Mouse (Mus musculus) adipose tissue, adult 10 weeks (tissue): ENCODE data around the gene Itgam. TPM values are rescaled to one million over a fixed set of nuclear protein-coding genes. Genes with fewer than 3 reads are reported as not detected.

Source experiments
- polyA plus RNA-seq: library from polyadenylated mRNA; stranded (reverse); fragments of 350-450 nt; fragmentation: Illumina TruSeq; extraction: RNeasy Lipid Tissue Mini Kit (QIAGEN cat#74804); gene quantifications from one replicate; pipeline ENCODE4 v1.2.3, GENCODE M21; 2014; ENCODE audit warnings: low read depth, low replicate concordance

Itgam gene
- polyA plus RNA-seq = 13.7 TPM

DNA sequence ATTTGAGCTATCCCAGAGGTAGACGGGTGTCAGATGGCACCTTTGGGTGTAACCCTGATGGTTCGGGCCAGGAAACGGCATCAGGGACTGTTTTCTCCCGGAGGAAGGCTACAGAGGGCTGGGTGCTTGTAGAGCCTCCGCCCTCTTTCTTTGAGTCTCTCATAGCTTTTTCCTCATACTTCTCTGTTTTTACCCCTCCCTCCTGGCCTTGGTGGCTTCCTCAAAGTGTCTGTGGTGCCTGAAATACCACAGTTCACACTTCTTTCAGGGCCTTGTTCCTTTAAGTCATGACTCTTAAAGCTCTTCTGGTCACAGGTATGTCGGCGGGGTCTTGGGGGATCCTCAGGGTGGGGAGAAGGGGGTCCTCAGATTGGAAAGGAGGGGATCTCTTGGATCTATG is at the start of gene Itgam, which contains the start of gene Gm49368:
Itgam (plus strand) TSS at position 185 of the 400 bp plus-strand sequence.
Gm49368 (plus strand) TSS at position 228 of the 400 bp plus-strand sequence.

DNA sequence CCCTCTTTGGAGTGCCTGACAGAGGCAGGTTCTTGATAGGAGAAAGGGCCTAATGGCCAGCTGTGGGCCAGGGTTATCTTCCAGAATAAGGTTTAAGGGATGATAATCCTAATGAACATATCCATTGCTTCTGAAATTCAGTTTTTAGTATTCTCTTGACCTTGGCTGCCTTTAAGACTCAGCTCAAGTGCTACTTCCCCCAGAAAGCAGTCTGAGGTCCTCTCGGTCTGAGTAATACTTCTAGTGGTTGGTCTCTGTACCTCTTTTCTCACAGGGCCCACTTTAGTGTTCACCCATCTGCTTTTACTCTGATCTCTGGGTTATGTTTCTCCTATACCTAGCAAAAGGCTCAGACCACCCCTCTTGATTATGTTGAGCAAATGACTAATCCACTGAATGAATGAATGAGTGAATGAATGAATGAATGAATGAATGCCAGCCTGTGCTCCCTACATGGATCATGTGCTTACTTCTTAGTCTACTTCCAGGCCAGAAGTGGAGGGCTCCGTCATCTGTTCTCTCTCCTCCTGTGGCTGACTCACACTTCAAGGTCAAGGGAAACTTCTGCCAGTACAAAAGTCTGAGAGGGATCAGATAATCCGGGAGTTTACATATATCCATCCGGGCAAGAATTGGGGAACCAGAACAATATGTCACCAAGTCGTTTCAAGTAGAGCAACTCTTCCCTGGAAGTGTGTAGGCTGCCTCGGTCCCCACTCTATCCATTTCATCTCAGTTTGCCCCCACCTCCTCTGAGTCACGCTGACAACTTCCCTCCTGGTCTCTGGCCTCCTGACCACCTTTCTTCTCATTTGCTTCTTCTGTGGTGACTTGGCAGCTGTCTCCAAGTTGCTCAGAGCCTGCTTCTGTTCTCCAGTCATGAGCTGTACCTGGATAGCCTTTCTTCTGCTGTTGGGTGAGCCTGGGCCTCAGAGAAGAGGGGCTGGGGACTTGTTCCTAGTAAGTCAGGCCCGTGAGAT is 66.6 kb downstream of the Itgam start, which contains the start of gene Itgax:
Itgax (plus strand) TSS at position 807 of the 980 bp plus-strand sequence.

DNA sequence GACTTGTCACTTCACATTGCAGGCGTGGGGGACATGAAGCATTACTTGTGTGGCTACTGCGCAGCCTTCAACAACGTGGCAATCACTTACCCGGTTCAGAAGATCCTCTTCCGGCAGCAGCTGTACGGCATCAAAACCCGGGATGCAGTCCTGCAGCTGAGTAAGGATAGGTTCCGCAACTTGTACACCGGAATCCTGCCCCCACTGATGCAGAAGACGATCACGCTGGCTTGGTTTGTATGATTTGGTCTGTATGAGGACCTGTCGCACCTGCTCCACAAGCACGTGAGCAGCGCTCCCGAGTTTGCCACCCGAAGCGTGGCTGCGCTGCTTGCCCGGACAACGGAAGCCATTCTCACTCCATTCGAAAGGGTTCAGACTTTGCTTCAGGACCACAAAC is 91.6 kb downstream of the Itgam start, which contains the start of gene Itgad:
Itgad (plus strand) TSS at position 301 of the 400 bp plus-strand sequence.

Other genes starting within 250 kb of the Itgam start
- gene Stx4a, start 238.3 kb upstream of the Itgam start, polyA plus RNA-seq = 96.8 TPM
- gene Stx1b, start 238.1 kb upstream of the Itgam start, polyA plus RNA-seq = 20.3 TPM
- gene Zfp646, start 186.4 kb upstream of the Itgam start, polyA plus RNA-seq = 22.6 TPM
- gene Zfp668, start 185.8 kb upstream of the Itgam start, polyA plus RNA-seq = 4.7 TPM
- 1.4 TPM for gene Prss53, start 171.7 kb upstream of the Itgam start, polyA plus RNA-seq
- not detected for gene Gm21974, start 167.2 kb upstream of the Itgam start, polyA plus RNA-seq
- 119 TPM for gene Vkorc1, start 167.0 kb upstream of the Itgam start, polyA plus RNA-seq
- 67.6 TPM for gene Bckdk, start 158.6 kb upstream of the Itgam start, polyA plus RNA-seq
- gene Kat8, start 150.1 kb upstream of the Itgam start, polyA plus RNA-seq = 28.2 TPM
- gene Prss8, start 132.5 kb upstream of the Itgam start, polyA plus RNA-seq = 46.6 TPM
- gene Prss36, start 115.9 kb upstream of the Itgam start, polyA plus RNA-seq = 15.2 TPM
- gene Fus, start 95.2 kb upstream of the Itgam start, polyA plus RNA-seq = 459 TPM
- gene Pycard, start 68.8 kb upstream of the Itgam start, polyA plus RNA-seq = 32.7 TPM
- gene Trim72, start 58.7 kb upstream of the Itgam start, polyA plus RNA-seq = 0.87 TPM
- gene Gm49368, start within 50 bp of the Itgam start, polyA plus RNA-seq = 0.06 TPM
- gene Itgax, start 66.9 kb downstream of the Itgam start, polyA plus RNA-seq = 3.2 TPM
- 0.22 TPM for gene Itgad, start 91.7 kb downstream of the Itgam start, polyA plus RNA-seq
- gene Cox6a2, start 143.7 kb downstream of the Itgam start, polyA plus RNA-seq = not detected
- gene Armc5, start 174.7 kb downstream of the Itgam start, polyA plus RNA-seq = 9.3 TPM
- gene 9130023H24Rik, start 175.4 kb downstream of the Itgam start, polyA plus RNA-seq = 6.0 TPM
- 34.5 TPM for gene Tgfb1i1, start 184.2 kb downstream of the Itgam start, polyA plus RNA-seq
- not detected for gene Slc5a2, start 203.0 kb downstream of the Itgam start, polyA plus RNA-seq
- 29.3 TPM for gene BC017158, start 235.5 kb downstream of the Itgam start, polyA plus RNA-seq